Mouse (Mus musculus) stomach, embryonic 14.5 days (tissue): ENCODE data around the gene Ap4s1. TPM values are rescaled to one million over a fixed set of nuclear protein-coding genes. Genes with fewer than 3 reads are reported as not detected.

Source experiments
- ATAC-seq: fragments of 200-750 bp; cut with Nextera tagmentation; 2 replicates; pipeline ENCODE4 v1.8.0; 2017; ENCODE audit warnings: low read depth, moderate TSS enrichment; ENCODE audit not compliant: insufficient number of reproducible peaks, insufficient read depth, low FRiP score
- H3K27ac ChIP-seq: fragments of 300-500 bp; sonication (generic); 2 replicates; pipeline ENCODE4 v1.5.1; 2014; ENCODE audit warnings: mild to moderate bottlenecking, low read length, moderate library complexity, mixed read lengths
- H3K27me3 ChIP-seq: fragments of 300-500 bp; sonication (generic); 2 replicates; pipeline ENCODE4 v1.6.1; 2014; ENCODE audit warnings: low read length, control low read depth, mixed read lengths; ENCODE audit not compliant: control insufficient read depth, insufficient read depth
- H3K36me3 ChIP-seq: fragments of 300-500 bp; sonication (generic); 2 replicates; pipeline ENCODE4 v1.6.1; 2014; ENCODE audit warnings: mild to moderate bottlenecking, control low read depth, low read length, moderate library complexity, mixed read lengths; ENCODE audit not compliant: control insufficient read depth, insufficient read depth
- H3K4me1 ChIP-seq: fragments of 300-500 bp; sonication (generic); 2 replicates; pipeline ENCODE4 v1.6.1; 2014; ENCODE audit warnings: low read length, control low read depth, mixed read lengths; ENCODE audit not compliant: control insufficient read depth, insufficient read depth
- H3K4me2 ChIP-seq: fragments of 300-500 bp; sonication (generic); replicated peaks from 2 replicates; pipeline ENCODE4 v1.6.1; 2014; ENCODE audit warnings: low read depth, low read length, control low read depth
- H3K4me3 ChIP-seq: fragments of 300-500 bp; sonication (generic); 2 replicates; pipeline ENCODE4 v1.5.1; 2014; ENCODE audit warnings: low read depth, low read length, control low read depth
- H3K9ac ChIP-seq: fragments of 300-500 bp; sonication (generic); replicated peaks from 2 replicates; pipeline ENCODE4 v1.6.1; 2014; ENCODE audit warnings: low read depth, mild to moderate bottlenecking, control low read depth, low read length, moderate library complexity, mixed read lengths
- H3K9me3 ChIP-seq: fragments of 300-500 bp; sonication (generic); 2 replicates; pipeline ENCODE4 v1.6.1; 2016; ENCODE audit warnings: low read depth, low read length, control low read depth; ENCODE audit not compliant: control insufficient read depth
- WGBS: fragments of 180-500 bp; shearing (Covaris S2); extraction: QIAGEN DNeasy Blood & Tissue Kit; methylation state at CpG from one replicate; pipeline ENCODE4 v1.1.7; 2014; 5-methylcytosine and 5-hydroxymethylcytosine counted together
- polyA plus RNA-seq: library from polyadenylated mRNA; unstranded; fragments of >200 nt; fragmentation: Nextera tagmentation; extraction: Ambion mirVana; gene quantifications from 2 replicates; pipeline ENCODE4 v1.2.1, GENCODE M21; 2014

Ap4s1 gene
- polyA plus RNA-seq, 1 experiment from 2014 or later: 29.6 TPM

GRCm38 (mm10) chr12:51694966-51695365 lies 4.1 kb downstream of the Ap4s1 start:
- Histone ChIP-seq H3K9me3 (no peaks in the 10 kb centered on the region), H3K4me2 (no peak overlapping the region), H3K36me3 (no peaks in the 10 kb centered on the region), H3K27me3 (no peaks in the 10 kb centered on the region), H3K9ac (no peak overlapping the region), H3K4me3 (no peak overlapping the region), H3K27ac (no peak overlapping the region), H3K4me1 (peaks cover 5% of the 10 kb centered on the region; the same call in 1 of the 2 replicates)
- WGBS: 68% methylated on average over 1 of the region's 1 CpGs
- ATAC-seq: no peak

- Histone ChIP-seq H3K9ac (no peak overlapping the region), H3K9me3 (no peaks in the 10 kb centered on the region), H3K27ac (no peak overlapping the region), H3K36me3 (no peaks in the 10 kb centered on the region), H3K4me1 (peaks cover 5% of the 10 kb centered on the region; the same call in 1 of the 2 replicates), H3K4me2 (no peak overlapping the region), H3K4me3 (no peak overlapping the region), H3K27me3 (no peaks in the 10 kb centered on the region)
- no peak for ATAC-seq
- WGBS: 94% methylated on average over 2 of the region's 2 CpGs
Measured at GRCm38 (mm10) chr12:51696157-51696556, 5.3 kb downstream of the Ap4s1 start.

- WGBS: 48% methylated on average over 8 of the region's 8 CpGs
Measured at GRCm38 (mm10) chr12:51699623-51700393, 9.0 kb downstream of the Ap4s1 start.

GRCm38 (mm10) chr12:51701723-51702122 lies 10.9 kb downstream of the Ap4s1 start:
- no peaks in the 10 kb centered on the region for H3K36me3 ChIP-seq
- H3K27me3 ChIP-seq: no peaks in the 10 kb centered on the region
- no peak overlapping the region for H3K4me3 ChIP-seq
- no peak overlapping the region for H3K9ac ChIP-seq
- ATAC-seq: no peak
- H3K4me1 ChIP-seq: no peaks in the 10 kb centered on the region
- no peak overlapping the region for H3K27ac ChIP-seq
- no peak overlapping the region for H3K4me2 ChIP-seq
- peaks cover 3% of the 10 kb centered on the region; the same call in 1 of the 2 replicates for H3K9me3 ChIP-seq

More at GRCm38 (mm10) chr12:51699623-51700393, 9.0 kb downstream of the Ap4s1 start:
- Histone ChIP-seq H3K9me3 (peaks cover 3% of the 10 kb centered on the region; the same call in 1 of the 2 replicates), H3K4me1 (no peaks in the 10 kb centered on the region), H3K4me2 (no peak overlapping the region), H3K27ac (no peak overlapping the region), H3K9ac (no peak overlapping the region), H3K36me3 (no peaks in the 10 kb centered on the region), H3K4me3 (no peak overlapping the region), H3K27me3 (no peaks in the 10 kb centered on the region)
- ATAC-seq: peak; percentile 88; the same call in 1 of the 2 replicates

- no peaks in the 10 kb centered on the region for H3K27me3 ChIP-seq
- H3K36me3 ChIP-seq: no peaks in the 10 kb centered on the region
- H3K4me1 ChIP-seq: no peaks in the 10 kb centered on the region; the same call in 1 of the 2 replicates
- H3K27ac ChIP-seq: no peak overlapping the region
- no peak overlapping the region for H3K4me3 ChIP-seq
- ATAC-seq: no peak
- H3K9me3 ChIP-seq: peaks cover 3% of the 10 kb centered on the region; the same call in 1 of the 2 replicates
- WGBS: 44% methylated on average over 1 of the region's 1 CpGs
- H3K9ac ChIP-seq: no peak overlapping the region
- no peak overlapping the region for H3K4me2 ChIP-seq
Measured at GRCm38 (mm10) chr12:51703859-51704258, 13.0 kb downstream of the Ap4s1 start.

GRCm38 (mm10) chr12:51704572-51704971 lies 13.7 kb downstream of the Ap4s1 start:
- no peak for ATAC-seq
- Histone ChIP-seq H3K36me3 (no peaks in the 10 kb centered on the region), H3K4me3 (no peak overlapping the region), H3K4me1 (no peaks in the 10 kb centered on the region; the same call in 1 of the 2 replicates), H3K27ac (no peak overlapping the region), H3K9ac (no peak overlapping the region), H3K27me3 (no peaks in the 10 kb centered on the region), H3K4me2 (no peak overlapping the region), H3K9me3 (peaks cover 3% of the 10 kb centered on the region; the same call in 1 of the 2 replicates)
- WGBS: 79% methylated on average over 7 of the region's 7 CpGs

GRCm38 (mm10) chr12:51705778-51706177 lies 14.9 kb downstream of the Ap4s1 start:
- WGBS: 67% methylated on average over 12 of the region's 12 CpGs
- Histone ChIP-seq H3K27me3 (no peaks in the 10 kb centered on the region), H3K4me1 (peaks cover 7% of the 10 kb centered on the region; the same call in 1 of the 2 replicates), H3K9me3 (peaks cover 3% of the 10 kb centered on the region; the same call in 1 of the 2 replicates), H3K4me2 (no peak overlapping the region), H3K4me3 (no peak overlapping the region), H3K36me3 (no peaks in the 10 kb centered on the region), H3K9ac (no peak overlapping the region), H3K27ac (no peak overlapping the region)
- no peak for ATAC-seq

GRCm38 (mm10) chr12:51706673-51707235 lies 15.9 kb downstream of the Ap4s1 start:
- Histone ChIP-seq H3K27me3 (no peaks in the 10 kb centered on the region), H3K4me2 (no peak overlapping the region), H3K36me3 (no peaks in the 10 kb centered on the region), H3K4me1 (peaks cover 7% of the 10 kb centered on the region; the same call in 1 of the 2 replicates), H3K27ac (no peak overlapping the region), H3K4me3 (no peak overlapping the region), H3K9me3 (peaks cover 2% of the 10 kb centered on the region; the same call in 1 of the 2 replicates), H3K9ac (no peak overlapping the region)
- WGBS: 82% methylated on average over 5 of the region's 5 CpGs
- no peak for ATAC-seq
